Mouse (Mus musculus) ES-CJ7 (cell line): ENCODE results near the gene Tctex1d1.

Source experiments
- DNase-seq: peaks from one replicate; pipeline ENCODE4 v3.0.0; 2011; ENCODE audit warnings: low read depth, low spot score

The Tctex1d1 gene

GRCm38 (mm10) chr4:102978440-102978839, at the start of gene Tctex1d1:
Gene Tctex1d1 (plus strand): TSS chr4:102978606.
- DNase-seq, result no peak

- no peak for DNase-seq
Measured at GRCm38 (mm10) chr4:102929491-102929890, 48.9 kb upstream of the Tctex1d1 start.

- no peak for DNase-seq
Measured at GRCm38 (mm10) chr4:102930679-102931078, 47.7 kb upstream of the Tctex1d1 start.

- no peak for DNase-seq
Measured at GRCm38 (mm10) chr4:102940266-102940665, 38.1 kb upstream of the Tctex1d1 start.

- no peak for DNase-seq
Measured at GRCm38 (mm10) chr4:102940738-102941137, 37.7 kb upstream of the Tctex1d1 start.

- no peak for DNase-seq
Measured at GRCm38 (mm10) chr4:102944325-102944724, 34.1 kb upstream of the Tctex1d1 start.

GRCm38 (mm10) chr4:102952476-102952875, 25.9 kb upstream of the Tctex1d1 start:
- no peak for DNase-seq

- DNase-seq, result peak; percentile 14
Measured at GRCm38 (mm10) chr4:102955294-102955956, 23.0 kb upstream of the Tctex1d1 start.

- DNase-seq, result no peak
Measured at GRCm38 (mm10) chr4:102959409-102959808, 19.0 kb upstream of the Tctex1d1 start.

- no peak for DNase-seq
Measured at GRCm38 (mm10) chr4:102964174-102964573, 14.2 kb upstream of the Tctex1d1 start.

- DNase-seq, result no peak
Measured at GRCm38 (mm10) chr4:102967811-102968210, 10.6 kb upstream of the Tctex1d1 start.

GRCm38 (mm10) chr4:102969599-102969998, 8.8 kb upstream of the Tctex1d1 start:
- DNase-seq, result no peak

GRCm38 (mm10) chr4:102971159-102971558, 7.2 kb upstream of the Tctex1d1 start:
- no peak for DNase-seq

- DNase-seq, result no peak
Measured at GRCm38 (mm10) chr4:102972071-102972470, 6.3 kb upstream of the Tctex1d1 start.

- DNase-seq, result no peak
Measured at GRCm38 (mm10) chr4:102974172-102974571, 4.2 kb upstream of the Tctex1d1 start.

- DNase-seq, result peak; percentile 86
Measured at GRCm38 (mm10) chr4:102976290-102977275, 1.8 kb upstream of the Tctex1d1 start.

- no peak for DNase-seq
Measured at GRCm38 (mm10) chr4:102977778-102978321, 556 bp upstream of the Tctex1d1 start.

GRCm38 (mm10) chr4:102979385-102979784, 979 bp downstream of the Tctex1d1 start:
- DNase-seq, result no peak

- DNase-seq, result no peak
Measured at GRCm38 (mm10) chr4:102981709-102982108, 3.3 kb downstream of the Tctex1d1 start.

- DNase-seq, result peak; percentile 38
Measured at GRCm38 (mm10) chr4:102986173-102986572, 7.8 kb downstream of the Tctex1d1 start.

GRCm38 (mm10) chr4:102986917-102987316, 8.5 kb downstream of the Tctex1d1 start:
- DNase-seq, result peak; percentile 62

- DNase-seq, result no peak
Measured at GRCm38 (mm10) chr4:102987325-102987724, 8.9 kb downstream of the Tctex1d1 start.
